Mouse (Mus musculus): ENCODE results near the gene Bpifb9b. TPM values are rescaled to one million over a fixed set of nuclear protein-coding genes. Genes with fewer than 3 reads are reported as not detected.
"Not testable (repeated sequence)": the region's sequence is repeated elsewhere in the genome, so short reads cannot be mapped to it uniquely, and the experiment has no call there.

Gene Bpifb9b
- polyA plus RNA-seq (2015; fragmentation: Nextera tagmentation; extraction: Ambion mirVana), result not detected in 2 replicates

GRCm38 (mm10) chr2:154306927-154307326 lies at the start of gene Bpifb9b:
TSS of gene Bpifb9b (plus strand) at chr2:154307227.
- not testable (repeated sequence) for H3K9ac ChIP-seq (replicated peaks); H3K4me2 ChIP-seq (replicated peaks); H3K27me3 ChIP-seq; H3K4me3 ChIP-seq (replicated peaks); ATAC-seq; H3K9me3 ChIP-seq; H3K27ac ChIP-seq; H3K36me3 ChIP-seq; H3K4me1 ChIP-seq (replicated peaks)
- 84% methylated on average over 4 of the region's 4 CpGs for WGBS

- 91% methylated on average over 5 of the region's 5 CpGs for WGBS
- H3K4me2 ChIP-seq (replicated peaks); H3K9me3 ChIP-seq; H3K27me3 ChIP-seq; H3K27ac ChIP-seq; H3K4me3 ChIP-seq (replicated peaks); H3K36me3 ChIP-seq; H3K9ac ChIP-seq (replicated peaks); ATAC-seq; H3K4me1 ChIP-seq (replicated peaks): not testable (repeated sequence)
Observed at GRCm38 (mm10) chr2:154257554-154257953, 49.5 kb upstream of the Bpifb9b start, which contains the start of gene Bpifb9a. TSS of gene Bpifb9a (plus strand) at chr2:154257854.

DNA sequence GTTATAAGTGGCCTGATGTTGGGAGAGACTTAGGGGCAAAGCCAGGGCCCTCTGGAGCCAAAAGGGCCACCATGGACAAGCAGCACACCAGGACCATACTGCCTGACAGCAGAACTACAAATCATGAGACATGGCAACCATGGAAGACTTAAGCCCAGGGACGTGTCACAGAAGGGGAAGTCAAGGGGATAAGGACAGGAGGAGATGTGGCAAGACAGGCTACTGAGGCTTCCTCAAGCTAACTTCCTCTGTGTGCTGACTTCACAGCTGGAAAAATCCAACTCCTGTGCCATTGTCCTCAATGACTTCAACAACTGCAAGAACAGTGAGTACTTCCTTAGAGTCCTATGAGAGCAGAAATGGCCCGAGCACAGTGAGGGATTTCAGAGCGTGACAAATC lies 42.6 kb upstream of the Bpifb9b start:
- WGBS, result 67% methylated on average over 3 of the region's 3 CpGs
- H3K27me3 ChIP-seq; H3K36me3 ChIP-seq; H3K4me2 ChIP-seq (replicated peaks); H3K4me3 ChIP-seq (replicated peaks); H3K9me3 ChIP-seq; H3K27ac ChIP-seq; ATAC-seq; H3K9ac ChIP-seq (replicated peaks); H3K4me1 ChIP-seq (replicated peaks): not testable (repeated sequence)

GRCm38 (mm10) chr2:154291866-154292265 lies 15.2 kb upstream of the Bpifb9b start:
- WGBS, result 93% methylated on average over 3 of the region's 3 CpGs
- H3K9ac ChIP-seq (replicated peaks); ATAC-seq: not testable (repeated sequence)

GRCm38 (mm10) chr2:154292833-154293232 lies 14.2 kb upstream of the Bpifb9b start:
- H3K9me3 ChIP-seq, result no peaks in the 10 kb centered on the region
- no peaks in the 10 kb centered on the region for H3K36me3 ChIP-seq
- 87% methylated on average over 1 of the region's 1 CpGs for WGBS
- H3K9ac ChIP-seq (replicated peaks), result no peak overlapping the region
- H3K27ac ChIP-seq, result no peak overlapping the region
- H3K4me2 ChIP-seq (replicated peaks), result no peak overlapping the region
- no peaks in the 10 kb centered on the region for H3K27me3 ChIP-seq
- no peak overlapping the region for H3K4me3 ChIP-seq (replicated peaks)
- no peaks in the 10 kb centered on the region for H3K4me1 ChIP-seq (replicated peaks)
- no peak for ATAC-seq

More at GRCm38 (mm10) chr2:154291866-154292265, 15.2 kb upstream of the Bpifb9b start:
- H3K27me3 ChIP-seq; H3K4me2 ChIP-seq (replicated peaks); H3K4me3 ChIP-seq (replicated peaks); H3K9me3 ChIP-seq; H3K36me3 ChIP-seq; H3K4me1 ChIP-seq (replicated peaks); H3K27ac ChIP-seq: not testable (repeated sequence)

- not testable (repeated sequence) for H3K27me3 ChIP-seq; H3K4me3 ChIP-seq (replicated peaks); H3K9ac ChIP-seq (replicated peaks); H3K9me3 ChIP-seq; ATAC-seq; H3K36me3 ChIP-seq; H3K27ac ChIP-seq; H3K4me1 ChIP-seq (replicated peaks)
- WGBS, result 1% methylated on average over 10 of the region's 10 CpGs
- 0 out of 2 replicates have a peak overlapping the region, but pooled peaks have one; percentile 17 for H3K4me2 ChIP-seq (replicated peaks)
Observed at GRCm38 (mm10) chr2:154294746-154295145, 12.3 kb upstream of the Bpifb9b start.

DNA sequence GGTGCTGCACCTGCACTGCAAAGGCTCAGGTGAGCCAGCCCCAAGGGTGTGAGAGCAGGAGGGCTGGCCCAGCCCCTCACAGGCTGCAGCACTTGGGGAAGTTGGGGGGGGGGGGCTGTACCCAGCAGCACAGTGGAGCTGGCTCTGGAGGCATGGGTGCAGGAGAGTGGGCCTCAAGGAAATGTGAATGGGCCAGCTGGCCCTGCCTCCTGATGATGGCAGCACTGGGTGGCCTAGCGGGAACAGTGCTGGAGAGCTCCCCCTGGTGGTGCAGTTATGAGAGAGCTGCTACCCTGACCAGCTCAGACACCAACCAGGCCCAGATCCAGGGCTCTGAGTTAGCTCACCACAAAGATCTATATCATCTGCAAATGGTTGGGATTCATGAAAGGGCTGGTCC lies 6.5 kb upstream of the Bpifb9b start:
- H3K4me3 ChIP-seq (replicated peaks), result no peak overlapping the region
- no peaks in the 10 kb centered on the region for H3K9me3 ChIP-seq
- no peak overlapping the region for H3K4me2 ChIP-seq (replicated peaks)
- H3K4me1 ChIP-seq (replicated peaks), result no peaks in the 10 kb centered on the region
- H3K36me3 ChIP-seq, result no peaks in the 10 kb centered on the region
- 0 out of 2 replicates have a peak, but pooled peaks have one; percentile 9 for ATAC-seq
- no peaks in the 10 kb centered on the region for H3K27me3 ChIP-seq
- 5% methylated on average over 1 of the region's 1 CpGs for WGBS
- no peak overlapping the region for H3K27ac ChIP-seq
- no peak overlapping the region for H3K9ac ChIP-seq (replicated peaks)

DNA sequence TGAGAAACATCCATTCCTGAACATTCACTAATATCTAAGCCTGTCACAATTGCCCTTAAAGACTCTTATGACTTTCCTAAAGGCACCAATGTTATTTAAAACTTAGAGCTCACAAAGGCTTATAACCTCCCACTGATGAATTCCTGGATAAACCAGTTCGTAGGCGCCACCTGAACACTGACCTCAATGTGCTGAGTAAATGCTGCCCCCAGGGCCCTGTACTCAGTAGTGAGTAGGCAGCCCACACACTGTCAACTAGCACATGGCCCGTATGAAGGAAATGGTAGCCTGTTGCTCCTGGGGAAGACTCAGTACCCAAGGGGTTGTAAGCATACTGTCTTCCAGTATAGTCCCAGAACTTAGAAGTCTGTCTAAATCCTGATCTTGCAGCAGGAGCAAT lies 5.3 kb upstream of the Bpifb9b start:
- Histone ChIP-seq H3K27ac (no peak overlapping the region), H3K36me3 (no peaks in the 10 kb centered on the region), H3K4me3 (replicated peaks) (no peak overlapping the region), H3K4me2 (replicated peaks) (no peak overlapping the region), H3K4me1 (replicated peaks) (no peaks in the 10 kb centered on the region), H3K27me3 (no peaks in the 10 kb centered on the region), H3K9ac (replicated peaks) (no peak overlapping the region), H3K9me3 (no peaks in the 10 kb centered on the region)
- ATAC-seq, result no peak
- WGBS, result 92% methylated on average over 3 of the region's 3 CpGs

GRCm38 (mm10) chr2:154304604-154305003 lies 2.4 kb upstream of the Bpifb9b start:
- H3K27me3 ChIP-seq; H3K27ac ChIP-seq; H3K4me1 ChIP-seq (replicated peaks); H3K4me3 ChIP-seq (replicated peaks); H3K9ac ChIP-seq (replicated peaks); H3K4me2 ChIP-seq (replicated peaks); H3K36me3 ChIP-seq; ATAC-seq; H3K9me3 ChIP-seq: not testable (repeated sequence)
- 88% methylated on average over 1 of the region's 3 CpGs for WGBS

- H3K4me3 ChIP-seq (replicated peaks); H3K9me3 ChIP-seq; ATAC-seq; H3K4me2 ChIP-seq (replicated peaks); H3K36me3 ChIP-seq; H3K27me3 ChIP-seq; H3K27ac ChIP-seq; H3K4me1 ChIP-seq (replicated peaks); H3K9ac ChIP-seq (replicated peaks): not testable (repeated sequence)
- 80% methylated on average over 5 of the region's 5 CpGs for WGBS
Observed at GRCm38 (mm10) chr2:154313771-154314170, 6.7 kb downstream of the Bpifb9b start.

DNA sequence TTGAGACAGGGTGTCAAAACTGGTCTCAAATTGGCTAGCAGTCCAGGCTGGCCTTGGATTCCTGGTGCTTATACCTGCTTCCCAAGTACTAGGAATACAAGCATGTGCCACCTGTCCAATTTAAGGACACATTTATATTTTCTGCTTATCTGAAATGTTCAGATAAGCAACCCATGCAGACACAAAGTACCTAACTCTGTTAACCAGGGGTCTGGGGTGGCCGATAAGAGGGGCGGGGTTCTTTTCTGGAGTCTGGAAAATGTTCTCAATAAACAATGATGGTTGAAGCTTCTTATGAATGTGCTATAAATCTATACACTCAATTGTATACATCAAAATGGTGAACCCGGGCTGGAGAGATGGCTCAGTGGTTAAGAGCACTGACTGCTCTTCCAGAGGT lies 19.8 kb downstream of the Bpifb9b start:
- H3K4me1 ChIP-seq (replicated peaks), result no peaks in the 10 kb centered on the region
- ATAC-seq, result no peak
- no peak overlapping the region for H3K27ac ChIP-seq
- H3K9ac ChIP-seq (replicated peaks), result no peak overlapping the region
- H3K36me3 ChIP-seq, result no peaks in the 10 kb centered on the region
- H3K4me2 ChIP-seq (replicated peaks), result no peak overlapping the region
- no peak overlapping the region for H3K4me3 ChIP-seq (replicated peaks)
- no peaks in the 10 kb centered on the region for H3K9me3 ChIP-seq
- 78% methylated on average over 3 of the region's 3 CpGs for WGBS
- no peaks in the 10 kb centered on the region for H3K27me3 ChIP-seq

GRCm38 (mm10) chr2:154335572-154335971 lies 28.5 kb downstream of the Bpifb9b start:
- Histone ChIP-seq H3K27me3 (no peaks in the 10 kb centered on the region), H3K4me3 (replicated peaks) (no peak overlapping the region), H3K9ac (replicated peaks) (no peak overlapping the region), H3K36me3 (peaks cover 8% of the 10 kb centered on the region), H3K4me2 (replicated peaks) (no peak overlapping the region), H3K4me1 (replicated peaks) (no peaks in the 10 kb centered on the region), H3K27ac (no peak overlapping the region), H3K9me3 (peaks cover 3% of the 10 kb centered on the region; the same call in 1 of the 2 replicates)
- no peak for ATAC-seq
- WGBS, result 85% methylated on average over 4 of the region's 4 CpGs

DNA sequence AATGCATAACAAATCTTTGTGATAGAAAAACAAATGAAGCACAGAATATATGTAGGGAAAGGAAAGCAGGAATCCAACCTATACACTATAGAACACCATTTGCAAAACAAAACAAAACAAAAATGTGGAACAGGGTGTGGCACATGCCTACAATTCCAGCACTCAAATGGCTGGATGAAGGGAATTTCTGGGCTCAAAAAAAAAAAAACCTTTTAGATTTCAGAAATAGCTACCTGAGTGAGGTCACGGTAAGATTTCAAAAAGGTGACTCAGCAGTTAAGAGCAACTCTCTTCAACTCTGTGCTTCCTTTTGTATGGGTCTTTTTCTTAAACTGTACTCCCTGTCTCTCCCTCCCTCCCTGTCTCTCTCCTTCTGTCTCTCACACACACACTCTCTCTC lies 31.1 kb downstream of the Bpifb9b start:
- Histone ChIP-seq H3K9ac (replicated peaks) (no peak overlapping the region), H3K4me3 (replicated peaks) (no peak overlapping the region), H3K36me3 (peaks cover 25% of the 10 kb centered on the region), H3K4me2 (replicated peaks) (no peak overlapping the region), H3K4me1 (replicated peaks) (no peaks in the 10 kb centered on the region), H3K27ac (no peak overlapping the region), H3K27me3 (no peaks in the 10 kb centered on the region), H3K9me3 (peaks cover 3% of the 10 kb centered on the region; the same call in 1 of the 2 replicates)
- WGBS, result 86% methylated on average over 1 of the region's 1 CpGs
- ATAC-seq, result no peak
